Mouse (Mus musculus): Measurements from ENCODE around the gene AC140267.1.
A peak's percentile ranks its signal among the peaks of the same experiment; 100 is the strongest.

Gene AC140267.1

DNA sequence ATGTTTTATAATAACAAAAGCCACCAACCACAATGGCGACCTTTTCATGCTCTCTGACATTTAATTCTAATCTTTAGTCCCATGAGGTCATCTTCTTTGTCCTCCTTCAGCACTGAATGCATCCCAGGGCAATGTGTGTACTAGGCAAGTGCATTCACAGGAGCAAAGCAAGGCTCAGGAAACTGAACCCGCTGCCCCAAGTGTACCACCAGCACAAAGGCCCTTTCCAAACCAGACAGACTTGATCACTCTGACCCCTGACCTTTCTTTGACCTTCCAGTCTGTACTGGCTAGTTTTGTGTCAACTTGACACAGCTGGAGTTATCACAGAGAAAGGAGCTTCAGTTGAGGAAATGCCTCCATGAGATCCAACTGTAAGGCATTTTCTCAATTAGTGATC, 3.3 kb upstream of the AC140267.1 start:
- DNase-seq = no peak

- no peak for DNase-seq
These were observed 2.6 kb upstream of the AC140267.1 start for GRCm38 (mm10) chr15:80233053-80233452.

GRCm38 (mm10) chr15:80233733-80234509, 1.7 kb upstream of the AC140267.1 start, which contains the start of gene Mief1:
Mief1 (plus strand) TSS chr15:80234018.
- DNase-seq = peak; percentile 100

GRCm38 (mm10) chr15:80248135-80248534, 12.5 kb downstream of the AC140267.1 start:
- no peak for DNase-seq

- DNase-seq = no peak
These were observed 13.0 kb downstream of the AC140267.1 start for GRCm38 (mm10) chr15:80248596-80248995.

DNA sequence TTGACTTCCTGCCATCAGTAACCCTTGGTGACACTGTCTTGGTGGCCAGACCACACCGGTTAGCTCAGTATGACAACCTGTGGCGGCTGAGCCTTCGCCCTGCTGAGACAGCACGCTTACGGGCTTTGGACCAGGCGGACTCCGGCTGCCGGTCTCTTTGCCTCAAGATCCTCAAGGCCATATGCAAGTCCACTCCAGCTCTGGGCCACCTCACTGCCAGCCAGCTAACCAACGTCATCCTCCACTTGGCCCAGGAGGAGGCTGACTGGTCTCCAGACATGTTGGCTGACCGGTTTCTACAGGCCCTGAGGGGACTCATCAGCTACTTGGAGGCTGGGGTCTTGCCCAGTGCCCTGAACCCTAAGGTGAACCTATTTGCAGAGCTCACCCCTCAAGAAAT, 14.0 kb downstream of the AC140267.1 start:
- no peak for DNase-seq

GRCm38 (mm10) chr15:80250586-80250985, 15.0 kb downstream of the AC140267.1 start:
- no peak for DNase-seq

GRCm38 (mm10) chr15:80253530-80253929, 17.9 kb downstream of the AC140267.1 start:
- DNase-seq = no peak

- DNase-seq = no peak
These were observed 18.6 kb downstream of the AC140267.1 start for GRCm38 (mm10) chr15:80254207-80254606.

GRCm38 (mm10) chr15:80254847-80255645, 19.4 kb downstream of the AC140267.1 start, which contains the start of gene Atf4:
Atf4 (plus strand) TSS chr15:80255184.
- peak; percentile 96 for DNase-seq

DNA sequence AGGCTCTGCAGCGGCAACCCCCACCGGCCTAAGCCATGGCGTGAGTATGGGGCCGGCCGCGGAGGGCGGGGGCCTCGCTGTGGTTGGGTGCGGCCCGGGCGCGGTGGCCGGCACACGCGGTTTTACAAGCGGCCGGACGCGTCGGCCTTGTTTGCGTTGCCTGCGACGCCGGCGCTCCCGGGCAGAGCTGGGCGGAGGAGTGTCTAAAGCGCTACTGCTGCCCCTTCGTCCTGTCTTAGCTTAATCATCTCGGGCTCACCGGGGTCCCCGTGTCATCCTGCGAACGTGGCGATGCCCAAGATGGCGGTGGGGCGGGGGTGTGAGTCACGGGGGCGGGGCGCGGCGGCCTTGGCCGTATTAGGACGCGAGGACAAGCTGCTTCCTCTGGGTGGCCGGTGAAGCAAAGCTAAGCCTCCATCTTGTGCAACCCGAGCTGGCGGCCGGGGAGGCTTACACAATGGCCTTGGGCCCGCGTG, 20.0 kb downstream of the AC140267.1 start:
- peak; percentile 87 to 88 for DNase-seq

DNA sequence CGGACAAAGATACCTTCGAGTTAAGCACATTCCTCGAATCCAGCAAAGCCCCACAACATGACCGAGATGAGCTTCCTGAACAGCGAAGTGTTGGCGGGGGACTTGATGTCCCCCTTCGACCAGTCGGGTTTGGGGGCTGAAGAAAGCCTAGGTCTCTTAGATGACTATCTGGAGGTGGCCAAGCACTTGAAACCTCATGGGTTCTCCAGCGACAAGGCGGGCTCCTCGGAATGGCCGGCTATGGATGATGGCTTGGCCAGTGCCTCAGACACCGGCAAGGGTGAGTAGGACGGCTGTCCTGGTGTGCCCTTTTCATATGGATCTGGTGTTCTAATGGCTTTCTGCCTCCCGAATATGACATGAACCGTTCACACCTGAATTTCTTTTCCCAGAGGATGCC, 20.6 kb downstream of the AC140267.1 start:
- no peak for DNase-seq

DNA sequence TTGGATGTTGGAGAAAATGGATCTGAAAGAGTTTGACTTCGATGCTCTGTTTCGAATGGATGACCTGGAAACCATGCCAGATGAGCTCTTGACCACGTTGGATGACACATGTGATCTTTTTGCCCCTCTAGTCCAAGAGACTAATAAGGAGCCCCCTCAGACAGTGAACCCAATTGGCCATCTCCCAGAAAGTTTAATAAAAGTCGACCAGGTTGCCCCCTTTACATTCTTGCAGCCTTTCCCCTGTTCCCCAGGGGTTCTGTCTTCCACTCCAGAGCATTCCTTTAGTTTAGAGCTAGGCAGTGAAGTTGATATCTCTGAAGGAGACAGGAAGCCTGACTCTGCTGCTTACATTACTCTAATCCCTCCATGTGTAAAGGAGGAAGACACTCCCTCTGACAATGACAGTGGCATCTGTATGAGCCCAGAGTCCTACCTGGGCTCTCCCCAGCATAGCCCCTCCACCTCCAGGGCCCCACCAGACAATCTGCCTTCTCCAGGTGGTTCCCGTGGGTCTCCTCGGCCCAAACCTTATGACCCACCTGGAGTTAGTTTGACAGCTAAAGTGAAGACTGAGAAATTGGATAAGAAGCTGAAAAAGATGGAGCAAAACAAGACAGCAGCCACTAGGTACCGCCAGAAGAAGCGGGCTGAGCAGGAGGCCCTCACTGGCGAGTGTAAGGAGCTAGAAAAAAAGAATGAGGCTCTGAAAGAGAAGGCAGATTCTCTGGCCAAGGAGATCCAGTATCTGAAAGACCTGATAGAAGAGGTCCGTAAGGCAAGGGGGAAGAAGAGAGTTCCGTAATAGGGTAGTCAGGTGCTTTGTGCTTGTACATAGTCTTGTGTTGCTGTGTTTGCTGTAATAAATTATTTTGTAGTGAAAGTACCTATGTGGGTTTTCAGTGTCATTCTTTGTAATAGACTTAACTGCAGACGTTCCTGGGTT, 21.3 kb downstream of the AC140267.1 start:
- DNase-seq = peak; percentile 40

GRCm38 (mm10) chr15:80257602-80258239, 22.1 kb downstream of the AC140267.1 start:
- peak; percentile 39 to 43 for DNase-seq

GRCm38 (mm10) chr15:80258240-80259170, 22.9 kb downstream of the AC140267.1 start:
- peak; percentile 31 to 37 for DNase-seq

- DNase-seq = no peak
These were observed 23.9 kb downstream of the AC140267.1 start for GRCm38 (mm10) chr15:80259406-80260045.

DNA sequence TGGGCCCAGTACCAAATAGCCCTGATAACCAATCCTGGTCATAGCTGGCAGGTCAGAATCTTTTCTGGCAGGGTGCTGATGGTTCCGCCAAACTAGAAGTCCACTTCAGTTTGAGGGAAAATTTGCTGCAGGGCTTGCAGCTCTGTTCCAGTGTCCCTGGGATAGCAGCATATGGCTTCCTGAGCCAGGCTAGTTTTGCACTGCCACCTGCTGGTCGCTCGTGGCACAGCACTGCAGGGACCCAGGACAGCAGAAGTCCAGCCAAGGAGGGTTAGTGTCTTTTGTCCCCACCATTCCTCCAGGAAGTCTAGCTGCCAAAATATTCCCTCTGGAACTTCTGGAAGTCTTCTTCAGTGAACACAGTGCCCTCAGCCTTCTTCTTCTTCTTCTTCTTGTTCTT, 25.0 kb downstream of the AC140267.1 start:
- peak; percentile 85 to 86 for DNase-seq

DNA sequence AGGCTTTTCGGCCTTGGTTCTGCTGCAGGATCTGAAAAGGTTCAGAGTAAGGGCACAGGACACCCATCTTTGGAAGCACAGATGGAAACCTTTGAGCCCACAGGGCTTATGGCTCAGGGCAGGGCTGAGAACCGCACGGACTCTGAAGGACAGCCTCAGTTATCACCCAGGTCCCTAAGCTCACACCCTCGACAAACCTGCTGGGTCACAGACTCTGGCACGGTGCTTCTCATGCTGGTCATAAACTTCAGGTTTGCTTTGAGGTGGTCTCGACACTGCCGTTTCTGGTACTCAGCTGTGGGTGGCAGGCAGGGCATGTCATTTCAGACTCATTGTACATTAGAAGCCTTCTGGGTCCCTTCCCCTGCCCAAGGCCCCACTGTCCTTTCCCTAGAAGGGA, 25.5 kb downstream of the AC140267.1 start:
- DNase-seq = no peak

- peak; percentile 92 for DNase-seq
These were observed 28.3 kb downstream of the AC140267.1 start, which contains the start of gene Rps19bp1 for GRCm38 (mm10) chr15:80263610-80264575. Rps19bp1 (minus strand) TSS chr15:80264315.
